Mouse (Mus musculus) erythroid progenitor cell, adult 5-6 weeks (primary cell): ENCODE results near the gene Pef1. TPM values are rescaled to one million over a fixed set of nuclear protein-coding genes. Genes with fewer than 3 reads are reported as not detected.

ENCODE experiments used
- ATAC-seq: replicated peaks from 2 replicates; pipeline ENCODE4 v1.8.0; 2016; ENCODE audit warnings: moderate number of reproducible peaks, mild to moderate bottlenecking, moderate TSS enrichment, inconsistent platforms; ENCODE audit not compliant: poor library complexity, low FRiP score, severe bottlenecking
- total RNA-seq, 2 experiments: library from RNA; stranded (forward) in 1 of 2; stranded (reverse) in 1 of 2; fragments of 150-400 nt in 1 of 2; fragments of 186-747, 209-891 nt in 1 of 2; gene quantifications; 2 replicates each; pipeline versions ENCODE4 v1.2.3 to v1.2.4; 2015 to 2017; ENCODE audit warnings: low replicate concordance in 2 of 2

Pef1 gene
- total RNA-seq, 2 experiments from 2014 or later = 10.3 to 45.3 TPM

DNA sequence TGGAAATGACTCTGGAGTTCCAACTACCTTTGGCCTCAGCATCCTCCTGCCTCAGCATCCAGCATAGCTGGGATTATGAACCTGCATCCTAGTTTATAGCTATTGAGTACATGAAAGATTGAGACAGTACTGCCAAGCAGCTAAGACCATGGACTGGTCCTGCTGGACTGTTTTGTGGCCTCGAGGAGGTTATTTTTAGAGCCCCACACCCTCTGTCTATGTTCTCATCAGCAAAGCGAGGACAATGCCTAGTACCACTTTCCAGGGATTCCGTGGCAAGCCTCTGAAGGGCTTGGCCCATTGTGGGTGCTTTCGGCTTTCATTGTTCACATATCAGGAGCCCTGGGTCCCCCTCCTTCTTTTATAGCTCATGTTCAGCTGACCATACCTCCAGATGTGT, 68.0 kb downstream of the Pef1 start:
- no peak for ATAC-seq

DNA sequence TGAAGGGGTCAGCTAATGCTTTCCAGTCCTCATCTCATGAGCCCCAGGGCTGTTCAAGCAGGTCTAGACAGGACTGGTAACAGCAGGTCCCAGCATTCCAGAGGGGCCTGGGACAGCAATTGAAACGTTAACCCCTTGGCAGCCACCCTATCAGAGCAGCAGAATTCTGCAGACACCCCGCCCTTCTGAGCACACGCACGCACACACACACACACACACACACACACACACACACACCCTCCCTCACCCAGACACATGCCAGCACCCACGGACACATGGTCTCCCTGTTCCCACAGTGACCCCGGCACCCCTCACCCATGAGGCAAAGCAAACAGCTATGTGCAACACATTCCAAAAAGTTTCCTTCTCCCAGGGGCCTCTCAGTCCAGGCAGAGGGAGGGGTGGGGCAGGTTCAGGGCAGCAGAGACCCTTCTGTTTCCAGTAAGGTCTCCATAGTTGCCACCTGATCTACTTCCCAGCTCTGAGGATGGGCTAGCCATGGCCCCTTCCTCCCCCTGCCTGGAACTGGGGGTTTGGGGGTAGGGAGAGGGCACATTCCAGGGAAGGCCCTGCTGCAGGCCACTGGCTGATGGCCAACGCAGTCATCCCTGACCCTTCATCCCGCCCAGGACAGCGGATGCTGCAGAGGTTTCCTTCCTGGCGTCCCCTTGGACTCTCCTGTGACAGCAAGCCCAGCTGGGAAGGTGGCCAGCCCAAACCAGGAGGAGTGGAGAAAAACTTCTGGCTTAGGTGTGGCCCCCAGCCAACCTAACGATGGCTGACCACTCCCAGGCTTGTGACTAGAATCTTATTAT, 69.8 kb downstream of the Pef1 start:
- no peak for ATAC-seq

DNA sequence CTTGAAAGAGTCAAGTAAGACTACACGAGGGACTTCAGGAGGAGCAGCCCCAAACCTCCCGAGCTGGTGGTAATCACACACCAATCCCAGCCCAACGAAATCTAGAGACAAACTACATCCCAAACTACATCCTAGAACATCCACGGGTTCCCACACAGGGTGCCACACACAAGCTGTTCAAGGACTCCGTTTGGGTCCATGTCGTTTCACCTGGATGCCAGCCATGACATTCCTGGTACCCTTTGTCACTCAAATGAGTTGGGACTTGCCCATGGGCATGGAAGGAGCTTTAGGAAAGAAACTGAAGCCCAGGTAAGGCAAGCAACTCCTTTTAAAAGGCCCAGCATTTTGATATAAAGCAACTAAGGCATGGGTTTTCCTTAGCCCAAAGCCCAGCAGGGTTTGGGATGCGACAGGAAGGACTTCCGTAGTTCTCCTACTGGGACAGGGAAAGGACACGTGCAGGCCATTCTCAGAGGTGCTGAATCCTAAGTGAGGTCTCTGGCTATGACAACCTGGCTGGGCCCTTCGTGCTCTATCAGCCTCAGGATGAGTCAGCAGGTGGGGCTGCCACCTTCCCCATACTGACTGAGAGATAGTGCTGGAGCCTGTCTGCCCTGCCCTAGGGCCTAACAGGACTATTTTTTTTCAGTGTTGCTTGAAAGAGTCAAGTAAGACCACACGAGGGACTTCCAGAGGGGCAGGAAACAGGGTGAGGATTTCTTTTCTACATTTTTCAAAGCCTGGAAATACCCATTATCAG, 70.9 kb downstream of the Pef1 start:
- ATAC-seq = peak; percentile 82

- peak; percentile 20 for ATAC-seq
Measured at GRCm38 (mm10) chr4:130173911-130174311, 71.6 kb downstream of the Pef1 start.

GRCm38 (mm10) chr4:130174335-130175031, 72.1 kb downstream of the Pef1 start:
- peak; percentile 83 for ATAC-seq

DNA sequence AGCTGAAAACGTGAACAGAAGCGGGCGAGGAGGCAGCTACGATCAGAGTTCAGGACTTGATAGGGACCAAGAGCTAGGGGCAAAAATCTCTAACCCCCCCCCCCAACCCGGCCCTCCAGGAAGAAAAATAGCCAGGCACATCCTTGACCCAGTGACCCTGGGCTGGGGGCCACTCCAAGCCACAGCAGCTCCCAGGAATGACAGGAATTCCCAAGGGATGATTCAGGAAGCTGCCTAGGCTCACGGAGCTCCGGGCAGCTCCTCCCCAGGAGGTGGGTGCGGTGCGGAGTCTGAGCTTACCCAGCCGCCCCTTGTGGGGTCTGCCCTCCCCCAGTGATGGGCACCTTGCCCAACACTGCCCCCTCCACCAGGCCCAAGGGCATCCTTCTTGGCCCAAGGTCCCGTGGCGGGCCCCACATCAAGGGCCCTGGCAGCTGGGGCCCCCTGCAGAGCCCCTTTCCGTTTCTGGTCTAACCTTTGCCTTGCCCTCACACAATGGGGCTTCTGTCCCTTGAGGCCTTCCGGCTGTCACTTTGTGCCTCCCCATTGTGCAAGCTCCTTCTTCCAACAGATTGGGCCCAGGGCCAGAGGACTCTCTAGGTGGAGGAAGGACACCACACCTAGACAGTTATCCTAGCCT, 72.8 kb downstream of the Pef1 start, which contains the start of gene Tinagl1:
Tinagl1 (minus strand) TSS at position 51 of the 640 bp plus-strand sequence.
- no peak for ATAC-seq

- no peak for ATAC-seq
Measured at GRCm38 (mm10) chr4:130176156-130176720, 73.9 kb downstream of the Pef1 start.

DNA sequence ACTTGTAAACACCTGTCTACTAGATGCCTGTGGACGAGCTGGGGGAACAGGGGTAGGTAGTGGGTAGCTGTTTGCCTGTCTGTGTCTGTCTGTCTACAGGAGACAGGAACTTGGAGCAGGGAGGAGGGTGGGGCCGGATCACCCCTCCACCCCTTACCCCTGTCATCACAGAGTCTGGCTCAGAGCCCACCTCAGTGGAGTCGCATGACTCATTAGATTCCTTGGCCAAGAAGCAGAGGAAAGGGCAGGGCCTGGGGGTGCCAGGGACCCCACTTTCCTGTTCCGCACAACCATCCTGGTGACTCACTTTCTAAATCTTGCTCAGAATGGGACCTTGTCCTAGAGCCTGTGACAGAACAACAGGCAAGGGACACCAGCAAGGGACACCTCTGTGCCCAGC, 74.7 kb downstream of the Pef1 start:
- ATAC-seq = no peak

GRCm38 (mm10) chr4:130177536-130177935, 75.2 kb downstream of the Pef1 start:
- no peak for ATAC-seq

Other genes with a start within 250 kb of the Pef1 start
- gene Spocd1, start 173.3 kb upstream of the Pef1 start, total RNA-seq (2015; ENCODE audit: low replicate concordance) = 0.36 TPM in 1 of 2 replicates, not detected in the other
- not detected in 2 replicates for gene Spocd1, start 173.3 kb upstream of the Pef1 start, total RNA-seq (2017; ENCODE audit: low replicate concordance)
- not detected in 2 replicates for gene Adgrb2, start 117.7 kb upstream of the Pef1 start, total RNA-seq (2015; ENCODE audit: low replicate concordance)
- not detected in 2 replicates for gene Adgrb2, start 117.7 kb upstream of the Pef1 start, total RNA-seq (2017; ENCODE audit: low replicate concordance)
- gene Col16a1, start 54.7 kb upstream of the Pef1 start, total RNA-seq (2015; ENCODE audit: low replicate concordance) = 5.8 TPM in 1 of 2 replicates, not detected in the other
- gene Col16a1, start 54.7 kb upstream of the Pef1 start, total RNA-seq (2017; ENCODE audit: low replicate concordance) = not detected in 2 replicates
- gene Hcrtr1, start 36.8 kb downstream of the Pef1 start, total RNA-seq (2015; ENCODE audit: low replicate concordance) = not detected in 2 replicates
- gene Hcrtr1, start 36.8 kb downstream of the Pef1 start, total RNA-seq (2017; ENCODE audit: low replicate concordance) = not detected in 2 replicates
- 199 and 217 TPM in 2 replicates for gene Tinagl1, start 72.6 kb downstream of the Pef1 start, total RNA-seq (2015; ENCODE audit: low replicate concordance)
- 249 and 265 TPM in 2 replicates for gene Tinagl1, start 72.6 kb downstream of the Pef1 start, total RNA-seq (2017; ENCODE audit: low replicate concordance)
- not detected in 2 replicates for gene Gm853, start 119.8 kb downstream of the Pef1 start, total RNA-seq (2015; ENCODE audit: low replicate concordance)
- not detected in 2 replicates for gene Gm853, start 119.8 kb downstream of the Pef1 start, total RNA-seq (2017; ENCODE audit: low replicate concordance)
- not detected in 2 replicates for gene Serinc2, start 176.6 kb downstream of the Pef1 start, total RNA-seq (2015; ENCODE audit: low replicate concordance)
- not detected in 2 replicates for gene Serinc2, start 176.6 kb downstream of the Pef1 start, total RNA-seq (2017; ENCODE audit: low replicate concordance)
- gene Fabp3, start 206.0 kb downstream of the Pef1 start, total RNA-seq (2015; ENCODE audit: low replicate concordance) = not detected in 2 replicates
- not detected in 2 replicates for gene Fabp3, start 206.0 kb downstream of the Pef1 start, total RNA-seq (2017; ENCODE audit: low replicate concordance)
- gene Gm10570, start 206.1 kb downstream of the Pef1 start, total RNA-seq (2015; ENCODE audit: low replicate concordance) = not detected in 2 replicates
- gene Gm10570, start 206.1 kb downstream of the Pef1 start, total RNA-seq (2017; ENCODE audit: low replicate concordance) = not detected in 2 replicates